Mouse (Mus musculus): ENCODE data around the gene Kdm1a. TPM values are rescaled to one million over a fixed set of nuclear protein-coding genes. Genes with fewer than 3 reads are reported as not detected.

Kdm1a gene
- polyA plus RNA-seq, 1 experiment from 2014 or later, result 58.8 TPM

DNA sequence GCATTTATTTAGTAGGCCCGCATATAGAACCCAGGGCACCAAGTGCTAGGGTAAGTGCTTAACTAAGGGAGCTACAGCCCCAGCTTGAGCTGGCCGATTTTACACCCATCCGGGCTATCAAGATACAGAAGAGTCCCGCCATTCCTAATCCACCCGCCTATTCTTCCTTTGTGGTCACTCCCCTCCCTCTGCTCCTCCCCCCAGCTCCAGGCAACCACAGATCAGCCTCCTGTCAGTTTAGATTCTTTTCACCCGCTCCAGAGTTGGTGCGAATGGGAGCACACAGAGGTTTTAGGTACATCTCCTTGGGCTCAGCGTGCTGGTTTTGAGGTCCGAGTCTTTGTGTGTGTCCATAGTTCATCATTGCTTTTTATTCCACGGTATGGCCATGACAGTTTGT is 36.4 kb upstream of the Kdm1a start:
- peak overlapping the region; percentile 46 for H3K4me2 ChIP-seq
- H3K9me3 ChIP-seq (ENCODE audit: low read depth, low read length), result no peaks in the 10 kb centered on the region
- ATAC-seq (ENCODE audit: insufficient read depth) (0 out of 2 replicates have a peak, but pooled peaks have one; percentile 12), DNase-seq (peak; percentile 58)
- H3K4me1 ChIP-seq (ENCODE audit: insufficient read depth), result no peaks in the 10 kb centered on the region; the same call in 1 of the 2 replicates
- H3K36me3 ChIP-seq (ENCODE audit: insufficient read depth), result no peaks in the 10 kb centered on the region
- no peak overlapping the region for H3K9ac ChIP-seq
- TF ChIP-seq CTCF (IDR thresholded peaks at IDR 0.05; ENCODE audit: low read depth), result no peak
- H3K27ac ChIP-seq (ENCODE audit: low read depth), result no peak overlapping the region
- WGBS, result 8% methylated on average over 10 of the region's 10 CpGs
- no peak overlapping the region for H3K4me3 ChIP-seq (ENCODE audit: low read depth, low read length)
- H3K27me3 ChIP-seq (ENCODE audit: insufficient read depth, low read length), result peaks cover 22% of the 10 kb centered on the region

DNA sequence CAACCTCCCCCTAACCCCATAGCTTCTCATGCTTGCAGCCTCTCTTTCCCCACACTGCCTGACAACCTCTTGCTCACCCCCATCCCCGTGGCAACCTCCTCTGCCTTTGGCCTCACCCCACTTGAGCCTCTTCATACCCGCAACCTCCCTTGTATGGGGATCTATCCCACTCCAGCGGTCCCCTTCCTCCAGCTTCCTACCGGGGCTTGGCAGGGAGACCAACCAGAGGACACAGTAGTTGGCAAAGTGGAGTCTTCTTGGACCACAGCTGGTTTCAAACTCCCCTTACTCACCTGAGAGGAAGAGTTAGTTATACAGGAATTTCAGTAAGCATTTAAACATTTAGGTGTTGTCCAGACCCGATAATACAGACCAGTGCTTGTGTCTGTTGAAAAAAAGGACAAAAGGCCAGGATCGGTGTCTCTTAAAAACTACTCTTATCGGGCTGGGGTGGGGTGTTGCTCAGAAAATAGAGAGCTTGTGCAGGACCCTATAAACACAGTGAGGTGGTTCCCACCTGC is 35.8 kb upstream of the Kdm1a start:
- Histone ChIP-seq H3K4me2 (peak overlapping the region; percentile 89), H3K27me3 (ENCODE audit: insufficient read depth, low read length) (peaks cover 22% of the 10 kb centered on the region), H3K36me3 (ENCODE audit: insufficient read depth) (no peaks in the 10 kb centered on the region), H3K4me1 (ENCODE audit: insufficient read depth) (no peaks in the 10 kb centered on the region; the same call in 1 of the 2 replicates), H3K9ac (no peak overlapping the region), H3K9me3 (ENCODE audit: low read depth, low read length) (no peaks in the 10 kb centered on the region), H3K4me3 (ENCODE audit: low read depth, low read length) (peak overlapping the region; percentile 49; the same call in 1 of the 2 replicates), H3K27ac (ENCODE audit: low read depth) (no peak overlapping the region)
- ATAC-seq (ENCODE audit: insufficient read depth) (no peak), DNase-seq (no peak)
- TF ChIP-seq CTCF (IDR thresholded peaks at IDR 0.05; ENCODE audit: low read depth), result no peak
- 35% methylated on average over 7 of the region's 7 CpGs for WGBS

DNA sequence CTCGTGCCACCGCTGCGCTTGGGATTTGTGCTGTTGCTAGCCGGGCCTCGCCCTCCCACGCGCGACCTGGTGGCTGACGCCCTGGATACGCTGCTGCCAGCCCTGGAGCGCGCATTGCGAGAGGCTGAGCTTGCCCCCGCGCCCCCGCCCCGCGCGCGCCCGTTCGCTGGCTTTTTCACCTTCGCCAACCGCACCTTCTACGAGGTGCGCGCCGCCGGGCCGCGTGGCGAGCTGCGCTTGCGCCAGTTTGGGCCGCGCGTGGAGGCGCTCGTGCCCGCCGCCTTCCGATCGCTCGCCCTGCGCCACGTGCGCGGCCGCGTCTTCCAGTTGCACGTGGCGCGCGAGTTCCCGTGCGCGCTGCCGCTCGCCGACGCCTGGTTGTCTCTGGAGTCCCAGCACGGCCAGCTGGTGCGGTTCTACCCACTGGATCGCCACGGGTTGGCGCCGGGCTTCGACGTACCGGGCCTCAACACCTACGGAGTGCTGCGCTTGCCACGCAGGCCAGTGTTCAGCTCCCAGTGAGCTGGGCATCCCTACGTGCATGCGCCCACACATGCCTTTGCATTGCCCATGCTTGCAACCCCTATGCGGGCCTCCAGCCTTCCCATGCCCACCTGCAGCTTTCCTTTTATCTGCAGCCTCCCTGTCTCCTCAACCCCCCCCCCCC is 35.2 kb upstream of the Kdm1a start:
- H3K36me3 ChIP-seq (ENCODE audit: insufficient read depth), result no peaks in the 10 kb centered on the region
- 2% methylated on average over 76 of the region's 76 CpGs for WGBS
- H3K4me3 ChIP-seq (ENCODE audit: low read depth, low read length), result peak overlapping the region; percentile 49
- no peak for TF ChIP-seq CTCF (IDR thresholded peaks at IDR 0.05; ENCODE audit: low read depth)
- DNase-seq (peak; percentile 73), ATAC-seq (ENCODE audit: insufficient read depth) (peak; percentile 49; the same call in 1 of the 2 replicates)
- peak overlapping the region; percentile 48 for H3K9ac ChIP-seq
- H3K27me3 ChIP-seq (ENCODE audit: insufficient read depth, low read length), result peaks cover 22% of the 10 kb centered on the region
- no peaks in the 10 kb centered on the region; the same call in 1 of the 2 replicates for H3K4me1 ChIP-seq (ENCODE audit: insufficient read depth)
- H3K9me3 ChIP-seq (ENCODE audit: low read depth, low read length), result no peaks in the 10 kb centered on the region
- no peak overlapping the region for H3K27ac ChIP-seq (ENCODE audit: low read depth)
- peak overlapping the region; percentile 89 for H3K4me2 ChIP-seq

DNA sequence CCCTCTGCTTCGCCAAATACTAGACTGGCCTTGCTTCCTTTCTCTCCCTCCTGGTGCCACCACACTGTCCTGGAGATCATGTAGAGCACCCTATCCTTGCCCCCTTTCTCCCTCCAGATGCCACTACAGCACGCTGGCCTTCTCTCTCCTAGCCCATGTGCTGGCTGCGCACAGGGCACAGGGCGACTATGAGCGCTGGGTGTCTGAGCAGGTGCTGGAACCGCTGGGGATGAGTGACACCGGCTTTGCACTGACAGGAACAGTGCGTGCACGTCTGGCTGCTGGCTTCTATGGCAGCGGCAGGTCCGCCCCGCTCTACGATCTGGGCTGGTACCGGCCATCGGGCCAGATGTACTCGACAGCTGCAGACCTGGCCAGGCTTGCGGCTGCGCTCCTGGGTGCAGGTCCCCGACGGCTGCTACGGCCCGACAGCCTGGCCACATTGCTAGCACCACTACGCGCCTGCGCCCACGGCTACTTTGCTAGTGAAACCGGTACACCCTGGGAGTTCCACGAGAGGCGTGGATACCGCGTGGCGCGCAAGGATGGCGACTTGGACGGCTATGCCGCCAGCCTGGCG is 34.5 kb upstream of the Kdm1a start:
- ATAC-seq (ENCODE audit: insufficient read depth) (peak; percentile 35; the same call in 1 of the 2 replicates), DNase-seq (no peak)
- H3K9me3 ChIP-seq (ENCODE audit: low read depth, low read length), result no peaks in the 10 kb centered on the region
- no peaks in the 10 kb centered on the region for H3K36me3 ChIP-seq (ENCODE audit: insufficient read depth)
- no peaks in the 10 kb centered on the region; the same call in 1 of the 2 replicates for H3K4me1 ChIP-seq (ENCODE audit: insufficient read depth)
- H3K27me3 ChIP-seq (ENCODE audit: insufficient read depth, low read length), result peaks cover 22% of the 10 kb centered on the region
- H3K4me2 ChIP-seq, result peak overlapping the region; percentile 89
- TF ChIP-seq CTCF (IDR thresholded peaks at IDR 0.05; ENCODE audit: low read depth), result no peak
- H3K9ac ChIP-seq, result peak overlapping the region; percentile 48
- peak overlapping the region; percentile 49 for H3K4me3 ChIP-seq (ENCODE audit: low read depth, low read length)
- H3K27ac ChIP-seq (ENCODE audit: low read depth), result no peak overlapping the region
- 13% methylated on average over 37 of the region's 37 CpGs for WGBS

- no peaks in the 10 kb centered on the region for H3K36me3 ChIP-seq (ENCODE audit: insufficient read depth)
- no peak overlapping the region for H3K27ac ChIP-seq (ENCODE audit: low read depth)
- no peak overlapping the region; the same call in 1 of the 2 replicates for H3K4me3 ChIP-seq (ENCODE audit: low read depth, low read length)
- ATAC-seq (ENCODE audit: insufficient read depth), result no peak
- H3K4me2 ChIP-seq, result no peak overlapping the region
- H3K9me3 ChIP-seq (ENCODE audit: low read depth, low read length), result no peaks in the 10 kb centered on the region
- H3K4me1 ChIP-seq (ENCODE audit: insufficient read depth), result no peaks in the 10 kb centered on the region; the same call in 1 of the 2 replicates
- no peak for TF ChIP-seq CTCF (IDR thresholded peaks at IDR 0.05; ENCODE audit: low read depth)
- peaks cover 22% of the 10 kb centered on the region for H3K27me3 ChIP-seq (ENCODE audit: insufficient read depth, low read length)
- WGBS, result 57% methylated on average over 5 of the region's 5 CpGs
- no peak overlapping the region for H3K9ac ChIP-seq
- no peak for DNase-seq
Observed at GRCm38 (mm10) chr4:136636511-136636910, 34.0 kb upstream of the Kdm1a start.

- no peak overlapping the region for H3K9ac ChIP-seq
- no peaks in the 10 kb centered on the region for H3K9me3 ChIP-seq (ENCODE audit: low read depth, low read length)
- H3K27me3 ChIP-seq (ENCODE audit: insufficient read depth, low read length), result peaks cover 22% of the 10 kb centered on the region
- no peak overlapping the region for H3K4me3 ChIP-seq (ENCODE audit: low read depth, low read length)
- DNase-seq (no peak), ATAC-seq (ENCODE audit: insufficient read depth) (no peak)
- no peak overlapping the region for H3K27ac ChIP-seq (ENCODE audit: low read depth)
- peak; percentile 11; the same call in 1 of the 2 replicates for TF ChIP-seq CTCF (IDR thresholded peaks at IDR 0.05; ENCODE audit: low read depth)
- no peak overlapping the region for H3K4me2 ChIP-seq
- no peaks in the 10 kb centered on the region; the same call in 1 of the 2 replicates for H3K4me1 ChIP-seq (ENCODE audit: insufficient read depth)
- no peaks in the 10 kb centered on the region for H3K36me3 ChIP-seq (ENCODE audit: insufficient read depth)
Observed at GRCm38 (mm10) chr4:136635995-136636394, 33.5 kb upstream of the Kdm1a start.
